Mouse (Mus musculus): ENCODE results near the gene Fto. TPM values are rescaled to one million over a fixed set of nuclear protein-coding genes. Genes with fewer than 3 reads are reported as not detected.

Gene Fto
- polyA plus RNA-seq, 1 experiment from 2014 or later = 72.1 TPM

GRCm38 (mm10) chr8:91405099-91405498 is 91.8 kb downstream of the Fto start:
- H3K9ac ChIP-seq (ENCODE audit: low read length) = no peak overlapping the region
- peaks cover 2% of the 10 kb centered on the region; the same call in 1 of the 2 replicates for H3K4me1 ChIP-seq (ENCODE audit: control insufficient read depth, insufficient read depth, low read length)
- peaks cover 8% of the 10 kb centered on the region for H3K36me3 ChIP-seq (ENCODE audit: control insufficient read depth, insufficient read depth)
- H3K4me2 ChIP-seq (ENCODE audit: low read depth, low read length) = no peak overlapping the region
- H3K9me3 ChIP-seq (replicated peaks; ENCODE audit: control insufficient read depth, low read length) = no peaks in the 10 kb centered on the region
- no peak for ATAC-seq (replicated peaks; ENCODE audit: extremely low read depth, insufficient read depth, low FRiP score)
- H3K27ac ChIP-seq (ENCODE audit: low read length) = no peak overlapping the region
- H3K27me3 ChIP-seq (ENCODE audit: control insufficient read depth, insufficient read depth, low read length) = no peaks in the 10 kb centered on the region
- WGBS = 91% methylated on average over 7 of the region's 7 CpGs
- no peak overlapping the region for H3K4me3 ChIP-seq (ENCODE audit: low read length)

- Histone ChIP-seq H3K9me3 (replicated peaks; ENCODE audit: control insufficient read depth, low read length) (no peaks in the 10 kb centered on the region), H3K4me1 (ENCODE audit: control insufficient read depth, insufficient read depth, low read length) (peaks cover 2% of the 10 kb centered on the region; the same call in 1 of the 2 replicates), H3K4me2 (ENCODE audit: low read depth, low read length) (no peak overlapping the region), H3K36me3 (ENCODE audit: control insufficient read depth, insufficient read depth) (peaks cover 8% of the 10 kb centered on the region), H3K9ac (ENCODE audit: low read length) (no peak overlapping the region), H3K4me3 (ENCODE audit: low read length) (no peak overlapping the region), H3K27me3 (ENCODE audit: control insufficient read depth, insufficient read depth, low read length) (no peaks in the 10 kb centered on the region), H3K27ac (ENCODE audit: low read length) (no peak overlapping the region)
- WGBS = 78% methylated on average over 14 of the region's 14 CpGs
- no peak for ATAC-seq (replicated peaks; ENCODE audit: extremely low read depth, insufficient read depth, low FRiP score)
Measured at GRCm38 (mm10) chr8:91406624-91407290, 93.4 kb downstream of the Fto start.

- ATAC-seq (replicated peaks; ENCODE audit: extremely low read depth, insufficient read depth, low FRiP score) = no peak
- 83% methylated on average over 4 of the region's 4 CpGs for WGBS
- peaks cover 2% of the 10 kb centered on the region; the same call in 1 of the 2 replicates for H3K4me1 ChIP-seq (ENCODE audit: control insufficient read depth, insufficient read depth, low read length)
- peaks cover 8% of the 10 kb centered on the region for H3K36me3 ChIP-seq (ENCODE audit: control insufficient read depth, insufficient read depth)
- no peak overlapping the region for H3K27ac ChIP-seq (ENCODE audit: low read length)
- no peak overlapping the region for H3K4me3 ChIP-seq (ENCODE audit: low read length)
- no peak overlapping the region for H3K9ac ChIP-seq (ENCODE audit: low read length)
- H3K9me3 ChIP-seq (replicated peaks; ENCODE audit: control insufficient read depth, low read length) = no peaks in the 10 kb centered on the region
- H3K4me2 ChIP-seq (ENCODE audit: low read depth, low read length) = no peak overlapping the region
- H3K27me3 ChIP-seq (ENCODE audit: control insufficient read depth, insufficient read depth, low read length) = no peaks in the 10 kb centered on the region
Measured at GRCm38 (mm10) chr8:91407880-91408279, 94.6 kb downstream of the Fto start.

GRCm38 (mm10) chr8:91410007-91410406 is 96.7 kb downstream of the Fto start:
- no peak for ATAC-seq (replicated peaks; ENCODE audit: extremely low read depth, insufficient read depth, low FRiP score)
- Histone ChIP-seq H3K9ac (ENCODE audit: low read length) (no peak overlapping the region), H3K9me3 (replicated peaks; ENCODE audit: control insufficient read depth, low read length) (no peaks in the 10 kb centered on the region), H3K4me1 (ENCODE audit: control insufficient read depth, insufficient read depth, low read length) (no peaks in the 10 kb centered on the region), H3K4me3 (ENCODE audit: low read length) (no peak overlapping the region), H3K4me2 (ENCODE audit: low read depth, low read length) (no peak overlapping the region), H3K27me3 (ENCODE audit: control insufficient read depth, insufficient read depth, low read length) (no peaks in the 10 kb centered on the region), H3K27ac (ENCODE audit: low read length) (no peak overlapping the region), H3K36me3 (ENCODE audit: control insufficient read depth, insufficient read depth) (peaks cover 8% of the 10 kb centered on the region)
- 85% methylated on average over 12 of the region's 12 CpGs for WGBS

- no peak overlapping the region for H3K4me3 ChIP-seq (ENCODE audit: low read length)
- H3K9me3 ChIP-seq (replicated peaks; ENCODE audit: control insufficient read depth, low read length) = no peaks in the 10 kb centered on the region
- peak overlapping the region; percentile 45; the same call in 1 of the 2 replicates for H3K27ac ChIP-seq (ENCODE audit: low read length)
- no peak overlapping the region for H3K4me2 ChIP-seq (ENCODE audit: low read depth, low read length)
- 45% methylated on average over 5 of the region's 5 CpGs for WGBS
- no peak for ATAC-seq (replicated peaks; ENCODE audit: extremely low read depth, insufficient read depth, low FRiP score)
- H3K36me3 ChIP-seq (ENCODE audit: control insufficient read depth, insufficient read depth) = 0 out of 2 replicates have a peak, but pooled peaks cover 3% of the 10 kb centered on the region
- no peaks in the 10 kb centered on the region for H3K27me3 ChIP-seq (ENCODE audit: control insufficient read depth, insufficient read depth, low read length)
- H3K4me1 ChIP-seq (ENCODE audit: control insufficient read depth, insufficient read depth, low read length) = peaks cover 9% of the 10 kb centered on the region
- H3K9ac ChIP-seq (ENCODE audit: low read length) = no peak overlapping the region
Measured at GRCm38 (mm10) chr8:91424491-91425074, 111.3 kb downstream of the Fto start.

- WGBS = 76% methylated on average over 10 of the region's 10 CpGs
- no peak overlapping the region for H3K27ac ChIP-seq (ENCODE audit: low read length)
- ATAC-seq (replicated peaks; ENCODE audit: extremely low read depth, insufficient read depth, low FRiP score) = no peak
Measured at GRCm38 (mm10) chr8:91425251-91425866, 112.0 kb downstream of the Fto start.

GRCm38 (mm10) chr8:91426496-91426895 is 113.2 kb downstream of the Fto start:
- ATAC-seq (replicated peaks; ENCODE audit: extremely low read depth, insufficient read depth, low FRiP score) = no peak
- H3K27me3 ChIP-seq (ENCODE audit: control insufficient read depth, insufficient read depth, low read length) = no peaks in the 10 kb centered on the region
- 88% methylated on average over 1 of the region's 1 CpGs for WGBS
- no peak overlapping the region for H3K9ac ChIP-seq (ENCODE audit: low read length)
- no peak overlapping the region for H3K4me2 ChIP-seq (ENCODE audit: low read depth, low read length)
- 0 out of 2 replicates have a peak, but pooled peaks cover 3% of the 10 kb centered on the region for H3K36me3 ChIP-seq (ENCODE audit: control insufficient read depth, insufficient read depth)
- H3K4me3 ChIP-seq (ENCODE audit: low read length) = no peak overlapping the region
- no peaks in the 10 kb centered on the region for H3K9me3 ChIP-seq (replicated peaks; ENCODE audit: control insufficient read depth, low read length)
- no peak overlapping the region for H3K27ac ChIP-seq (ENCODE audit: low read length)
- peaks cover 9% of the 10 kb centered on the region for H3K4me1 ChIP-seq (ENCODE audit: control insufficient read depth, insufficient read depth, low read length)

More at GRCm38 (mm10) chr8:91425251-91425866, 112.0 kb downstream of the Fto start:
- H3K4me2 ChIP-seq (ENCODE audit: low read depth, low read length) = no peak overlapping the region
- no peak overlapping the region for H3K4me3 ChIP-seq (ENCODE audit: low read length)
- no peaks in the 10 kb centered on the region for H3K27me3 ChIP-seq (ENCODE audit: control insufficient read depth, insufficient read depth, low read length)
- peaks cover 9% of the 10 kb centered on the region for H3K4me1 ChIP-seq (ENCODE audit: control insufficient read depth, insufficient read depth, low read length)
- H3K9me3 ChIP-seq (replicated peaks; ENCODE audit: control insufficient read depth, low read length) = no peaks in the 10 kb centered on the region
- H3K9ac ChIP-seq (ENCODE audit: low read length) = no peak overlapping the region
- 0 out of 2 replicates have a peak, but pooled peaks cover 3% of the 10 kb centered on the region for H3K36me3 ChIP-seq (ENCODE audit: control insufficient read depth, insufficient read depth)

- H3K4me1 ChIP-seq (ENCODE audit: control insufficient read depth, insufficient read depth, low read length) = no peaks in the 10 kb centered on the region
- no peaks in the 10 kb centered on the region for H3K9me3 ChIP-seq (replicated peaks; ENCODE audit: control insufficient read depth, low read length)
- ATAC-seq (replicated peaks; ENCODE audit: extremely low read depth, insufficient read depth, low FRiP score) = no peak
- no peak overlapping the region for H3K27ac ChIP-seq (ENCODE audit: low read length)
- H3K36me3 ChIP-seq (ENCODE audit: control insufficient read depth, insufficient read depth) = no peaks in the 10 kb centered on the region
- no peak overlapping the region for H3K9ac ChIP-seq (ENCODE audit: low read length)
- no peak overlapping the region for H3K4me2 ChIP-seq (ENCODE audit: low read depth, low read length)
- 75% methylated on average over 3 of the region's 3 CpGs for WGBS
- H3K4me3 ChIP-seq (ENCODE audit: low read length) = no peak overlapping the region
- H3K27me3 ChIP-seq (ENCODE audit: control insufficient read depth, insufficient read depth, low read length) = no peaks in the 10 kb centered on the region
Measured at GRCm38 (mm10) chr8:91430333-91430940, 117.1 kb downstream of the Fto start.

GRCm38 (mm10) chr8:91436036-91436435 is 122.7 kb downstream of the Fto start:
- Histone ChIP-seq H3K36me3 (ENCODE audit: control insufficient read depth, insufficient read depth) (no peaks in the 10 kb centered on the region), H3K9me3 (replicated peaks; ENCODE audit: control insufficient read depth, low read length) (no peaks in the 10 kb centered on the region), H3K27ac (ENCODE audit: low read length) (no peak overlapping the region), H3K4me3 (ENCODE audit: low read length) (no peak overlapping the region), H3K4me2 (ENCODE audit: low read depth, low read length) (no peak overlapping the region), H3K4me1 (ENCODE audit: control insufficient read depth, insufficient read depth, low read length) (no peaks in the 10 kb centered on the region), H3K27me3 (ENCODE audit: control insufficient read depth, insufficient read depth, low read length) (no peaks in the 10 kb centered on the region), H3K9ac (ENCODE audit: low read length) (no peak overlapping the region)
- no peak for ATAC-seq (replicated peaks; ENCODE audit: extremely low read depth, insufficient read depth, low FRiP score)
- 97% methylated on average over 15 of the region's 15 CpGs for WGBS

Data from heart, embryonic 16.5 days (tissue).